Mouse (Mus musculus): ENCODE measurements at regions not wholly inside any gene's neighbourhood (a gene's known extent, or its start where the extent isn't known, plus 50 kb on each side); places are given as distances from the start of the nearest gene placed in this dataset.

- TF ChIP-seq CTCF (IDR thresholded peaks at IDR 0.05; ENCODE audit: extremely low read depth, insufficient read length, insufficient replicate concordance, low read depth, low read length) (no peak), POLR2A (IDR thresholded peaks at IDR 0.05; ENCODE audit: low read depth, low read length) (no peak)
These were observed 130.0 kb upstream of the Hccs start for GRCm38 (mm10) chrX:169450159-169450558.
